Comparison of ENCODE assay signal across 20 mouse cellular contexts in genomic region chr4:155304508-155305096, GRCm38 (mm10). TPM values are rescaled to one million over a fixed set of nuclear protein-coding genes. Genes with fewer than 3 reads are reported as not detected.
DNase-seq lines count a peak whose midpoint lies in the region; ATAC-seq and TF ChIP-seq lines count a peak whose summit lies in the region.
"Had no signal": no experiment of that assay in that cellular context is flagged by ENCODE, and none has a peak within 500 bp of the region (broad histone marks: within the 10 kb centered on the region; RNA-seq: fewer than 3 reads in every experiment).

No protein-coding gene starts in this region.

- no peaks in the 10 kb centered on the region for H3K27me3 ChIP-seq in cerebellum, adult 2 months (ENCODE audit: control insufficient read depth, insufficient read depth, low read length)
- H3K27me3 ChIP-seq in forebrain, embryonic 16.5 days (replicated peaks; ENCODE audit: control insufficient read depth, insufficient read depth, low read length), result no peaks in the 10 kb centered on the region
- H3K27me3 ChIP-seq: heart, embryonic 12.5 days; liver, embryonic 15.5 days; neural tube, embryonic 12.5 days; stomach, embryonic 15.5 days had no signal

- no peak for ATAC-seq in forebrain, embryonic 16.5 days
- ATAC-seq: intestine, embryonic 16.5 days had no signal

- peak overlapping the region; percentile 98 for H3K27ac ChIP-seq in cerebellum, adult 2 months (ENCODE audit: insufficient read depth, low read length)
- peak overlapping the region; percentile 93 for H3K27ac ChIP-seq in forebrain, embryonic 16.5 days (ENCODE audit: low read length)
- H3K27ac ChIP-seq: kidney, postnatal 0 days; liver, embryonic 15.5 days; neural tube, embryonic 12.5 days; stomach, embryonic 15.5 days had no signal

- H3K4me3 ChIP-seq in cerebellum, adult 2 months (replicated peaks; ENCODE audit: insufficient read depth, low read depth, low read length), result no peak overlapping the region
- no peak overlapping the region for H3K4me3 ChIP-seq in forebrain, embryonic 16.5 days (replicated peaks; ENCODE audit: low read length)
- H3K4me3 ChIP-seq: heart, embryonic 12.5 days; liver, embryonic 15.5 days; midbrain, embryonic 12.5 days; neural tube, embryonic 12.5 days; stomach, embryonic 15.5 days had no signal

- no peaks in the 10 kb centered on the region for H3K36me3 ChIP-seq in forebrain, embryonic 16.5 days (ENCODE audit: control insufficient read depth, insufficient read depth)
- H3K36me3 ChIP-seq: heart, embryonic 12.5 days; liver, embryonic 15.5 days; midbrain, embryonic 12.5 days; neural tube, embryonic 12.5 days; stomach, embryonic 15.5 days had no signal

- no peak for TF ChIP-seq CTCF in cerebellum, adult 2 months (IDR thresholded peaks at IDR 0.05; ENCODE audit: borderline replicate concordance, insufficient read depth, low read depth, low read length)

- peaks cover 79% of the 10 kb centered on the region for H3K4me1 ChIP-seq in cerebellum, adult 2 months (ENCODE audit: control insufficient read depth, insufficient read depth, low read length)
- H3K4me1 ChIP-seq in forebrain, embryonic 16.5 days (replicated peaks; ENCODE audit: control insufficient read depth, insufficient read depth, low read length), result peaks cover 43% of the 10 kb centered on the region

- no peak for TF ChIP-seq POLR2A in cerebellum, adult 2 months (IDR thresholded peaks at IDR 0.05; ENCODE audit: borderline replicate concordance, insufficient read depth, low read length)

- H3K9me3 ChIP-seq in forebrain, embryonic 16.5 days (ENCODE audit: control insufficient read depth, low read length), result no peaks in the 10 kb centered on the region
- H3K9me3 ChIP-seq: heart, embryonic 12.5 days; liver, embryonic 15.5 days; midbrain, embryonic 12.5 days; neural tube, embryonic 12.5 days; stomach, embryonic 15.5 days had no signal

- H3K4me2 ChIP-seq in forebrain, embryonic 16.5 days (ENCODE audit: low read length), result no peak overlapping the region
- H3K4me2 ChIP-seq: heart, embryonic 12.5 days; liver, embryonic 15.5 days; midbrain, embryonic 12.5 days; neural tube, embryonic 12.5 days; stomach, embryonic 15.5 days had no signal

- WGBS in cerebellum, adult 2 months, result 41% methylated on average over 7 of the region's 7 CpGs
- 74% methylated on average over 7 of the region's 7 CpGs for WGBS in forebrain, embryonic 16.5 days

- H3K9ac ChIP-seq in forebrain, embryonic 16.5 days (replicated peaks; ENCODE audit: low read depth, low read length), result no peak overlapping the region
- H3K9ac ChIP-seq: heart, embryonic 12.5 days; liver, embryonic 15.5 days; midbrain, embryonic 12.5 days; neural tube, embryonic 12.5 days; stomach, embryonic 15.5 days had no signal

- DNase-seq in cerebellum, adult 2 months, result peak; percentile 48 to 61
- no peak for DNase-seq in cerebellum, adult 9-10 months
- DNase-seq in lung, postnatal 36 days, result peak; percentile 12
- DNase-seq in lung, postnatal 14 days, result no peak
- no peak for DNase-seq in ovary, adult 18-20 months (ENCODE audit: low spot score)
- no peak for DNase-seq in urinary bladder, postnatal 36 days (ENCODE audit: low spot score in 2 of 2)
- DNase-seq in gastrocnemius, adult 8-10 months (ENCODE audit: low spot score in 2 of 2), result no peak
- DNase-seq: heart, postnatal 4 days; layer of hippocampus, adult 9-11 months; lung, postnatal 10 days; retina, postnatal 1 day; thymus, postnatal 14 days had no signal

RNA-seq across cellular contexts. Expression of gene Faap20, which starts 55.0 kb away (rescaled TPM):
- 94.5 and 109 TPM in 2 replicates for polyA plus RNA-seq in cerebellum, adult 2 months (2012; rRNA removed)
- 79.4 and 84.0 TPM in 2 replicates for polyA plus RNA-seq in forebrain, embryonic 16.5 days (2015; fragmentation: Nextera tagmentation; extraction: Ambion mirVana)
- total RNA-seq in gastrocnemius, adult 8-10 months (2022), result 1 to 10 TPM; 3.6 to 6.8 (median 5.0) TPM

RNA-seq across cellular contexts. Expression of gene Prkcz, which starts 56.6 kb away (rescaled TPM):
- polyA plus RNA-seq in cerebellum, adult 2 months (2012; rRNA removed), result 245 and 253 TPM in 2 replicates
- polyA plus RNA-seq in forebrain, embryonic 16.5 days (2015; fragmentation: Nextera tagmentation; extraction: Ambion mirVana), result 68.9 and 86.5 TPM in 2 replicates
- total RNA-seq in gastrocnemius, adult 8-10 months (2022), result 1 to 10 TPM; 1.8 to 2.9 (median 2.4) TPM

Comparison
In these comparisons a context has a peak if more than half of its experiments do, and no peak if none do; other contexts are left out.
1. DNase-seq: peak in cerebellum, adult 2 months (2 of 2) and lung, postnatal 36 days (single experiment); none in cerebellum, adult 9-10 months (single experiment), lung, postnatal 14 days (single experiment), ovary, adult 18-20 months (single experiment), urinary bladder, postnatal 36 days (0 of 2) and gastrocnemius, adult 8-10 months (0 of 2).